Mouse (Mus musculus) embryo, embryonic 10 days (tissue): Measurements from ENCODE around the gene Dnttip1.
"Not testable (repeated sequence)": the region's sequence is repeated elsewhere in the genome, so short reads cannot be mapped to it uniquely, and the experiment has no call there.

Experiments used
- DNase-seq: peaks from one replicate; pipeline ENCODE4 v3.0.0-alpha.2; 2015; ENCODE audit warnings: low spot score

Gene Dnttip1

DNA sequence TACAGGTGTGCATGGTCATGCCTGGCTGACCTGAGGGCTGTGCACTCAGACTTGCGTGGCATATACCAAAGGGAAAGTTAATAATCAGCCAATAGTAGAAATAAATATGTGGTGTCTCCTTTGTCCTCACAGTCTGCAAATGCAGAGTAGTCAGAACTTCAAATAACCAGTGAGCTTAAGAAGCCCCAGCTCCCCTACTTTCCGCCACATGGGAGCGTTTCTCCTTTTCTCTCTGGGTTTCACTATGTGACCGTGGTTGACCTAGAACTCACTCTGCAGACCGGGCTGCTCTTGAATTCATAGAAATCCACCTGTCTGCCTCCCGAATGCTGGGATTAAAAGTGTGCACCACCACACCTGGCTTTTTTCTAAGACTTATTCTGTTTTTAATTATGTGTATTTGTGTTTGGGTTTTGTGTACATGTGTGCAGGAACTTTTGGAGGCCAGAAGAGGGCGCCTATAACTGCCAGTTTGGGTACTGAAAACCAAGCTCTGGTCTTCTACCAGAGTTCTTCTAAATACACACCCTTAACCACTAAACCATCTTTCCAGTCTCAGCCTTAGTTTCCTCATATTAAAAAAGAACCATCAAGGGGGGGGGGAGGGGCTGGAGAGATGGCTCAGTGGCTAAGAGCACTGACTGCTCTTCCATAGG lies 38.3 kb downstream of the Dnttip1 start:
- DNase-seq: no peak

DNA sequence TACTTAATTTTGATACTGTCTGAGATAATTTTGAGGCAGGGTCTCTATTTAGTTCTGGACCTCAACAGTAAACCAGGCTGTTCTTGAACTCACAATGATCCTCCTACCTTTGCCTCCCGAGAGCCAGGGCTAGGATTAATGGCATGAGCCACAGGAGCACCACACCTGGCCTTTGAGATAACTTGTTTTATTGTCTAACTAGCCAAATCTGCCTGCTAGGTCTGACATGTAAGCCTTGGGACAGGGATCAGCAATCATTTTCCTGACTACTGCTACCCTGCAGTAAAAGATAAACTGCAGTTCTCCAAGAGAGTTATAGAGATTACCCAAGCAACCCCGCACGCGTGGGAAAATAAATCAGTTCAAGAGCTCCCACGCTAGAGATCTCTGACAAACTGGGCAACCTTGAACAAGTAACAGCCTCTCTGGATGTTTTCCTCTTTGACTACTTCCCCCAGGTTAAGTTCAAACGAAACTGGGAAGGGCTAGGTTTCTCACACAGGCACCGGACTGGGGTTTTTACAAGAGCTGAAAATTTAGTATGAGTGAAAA lies 39.2 kb downstream of the Dnttip1 start:
- no peak for DNase-seq

DNA sequence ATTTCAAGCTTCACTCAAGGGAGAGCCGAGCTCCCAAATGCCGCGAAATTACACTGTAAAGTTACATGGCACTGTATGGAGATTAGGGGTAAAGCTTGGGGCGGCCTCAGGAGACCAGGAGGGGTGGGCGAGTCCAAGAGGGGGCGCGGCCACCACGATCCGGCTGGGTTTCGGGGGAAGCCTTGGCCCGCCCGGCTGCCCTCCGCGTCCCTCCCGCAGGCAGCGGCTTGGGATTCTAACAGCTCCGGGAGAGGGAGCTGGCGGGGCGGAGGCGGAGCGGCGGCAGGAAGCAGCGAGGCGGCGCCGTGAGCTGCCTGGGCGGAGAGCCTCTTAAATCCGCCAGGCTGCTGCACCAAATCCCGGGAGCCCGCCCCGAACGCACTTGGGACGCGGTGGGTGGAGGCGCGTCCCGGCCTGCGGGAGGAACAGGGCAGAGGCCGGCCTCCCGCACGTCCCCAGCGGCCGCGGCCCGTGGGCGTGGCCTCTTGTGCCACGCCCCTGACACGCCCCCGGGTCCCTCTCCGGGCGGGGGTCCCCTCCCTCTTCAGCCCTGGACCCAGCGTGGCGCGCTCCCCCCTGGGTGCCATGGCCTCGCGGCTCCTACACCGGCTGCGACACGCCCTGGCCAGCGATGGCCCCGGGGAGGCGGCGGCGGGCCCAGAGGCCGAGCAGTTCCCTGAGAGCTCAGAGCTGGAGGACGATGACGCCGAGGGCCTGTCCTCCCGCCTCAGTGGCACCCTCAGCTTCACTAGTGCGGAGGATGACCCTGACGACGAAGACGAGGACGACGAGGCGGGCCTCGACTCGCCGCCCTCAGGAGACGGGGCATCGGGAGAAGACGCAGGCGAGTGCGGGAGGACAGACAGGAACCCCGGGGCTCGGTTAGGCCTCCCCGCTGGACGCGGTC lies 40.0 kb downstream of the Dnttip1 start, which contains the start of gene Snx21:
Gene Snx21 (plus strand): TSS at position 343 of the 907 bp plus-strand sequence.
- peak; percentile 83 for DNase-seq

DNA sequence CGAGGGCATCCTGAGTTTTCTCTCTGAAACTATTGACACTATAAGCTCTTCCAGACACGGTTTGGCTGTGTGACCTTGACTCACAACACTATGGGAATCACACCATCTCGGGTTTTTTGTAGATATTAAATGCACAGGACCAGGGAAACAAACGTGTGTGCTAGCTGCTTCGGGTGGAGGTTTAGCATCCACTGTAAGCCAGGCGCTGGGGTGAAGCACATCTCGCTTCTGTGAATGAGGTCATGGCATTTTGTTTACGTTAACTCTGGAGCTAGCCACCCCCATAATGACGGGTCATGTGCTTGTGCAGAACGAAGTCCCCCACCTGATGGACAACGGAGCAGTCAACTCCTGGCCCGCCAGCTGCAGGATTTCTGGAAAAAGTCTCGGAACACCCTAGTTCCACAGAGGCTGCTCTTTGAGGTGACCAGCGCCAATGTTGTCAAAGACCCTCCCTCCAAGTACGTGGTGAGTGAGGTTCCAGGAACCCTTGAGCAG lies 40.7 kb downstream of the Dnttip1 start:
- peak; percentile 42 for DNase-seq

DNA sequence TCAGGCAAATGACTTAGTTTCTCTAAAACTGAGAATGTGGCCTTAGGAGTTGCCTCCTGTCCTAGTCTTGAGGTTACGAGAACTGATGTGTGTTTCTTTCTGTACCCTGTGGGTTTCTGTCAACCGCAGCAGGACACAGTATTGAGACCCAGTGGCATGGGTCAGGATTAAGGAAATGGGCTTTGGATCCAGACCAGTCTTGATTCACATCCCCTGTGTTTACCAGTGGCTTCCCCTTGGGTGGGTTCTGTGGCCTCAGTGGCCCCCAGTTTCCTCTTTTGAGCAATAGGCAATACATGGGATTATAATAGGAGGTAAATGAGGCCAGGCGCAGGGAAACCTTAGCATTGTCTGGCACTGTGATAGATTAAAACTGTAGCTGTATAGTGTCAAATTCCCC lies 41.2 kb downstream of the Dnttip1 start:
- no peak for DNase-seq

DNA sequence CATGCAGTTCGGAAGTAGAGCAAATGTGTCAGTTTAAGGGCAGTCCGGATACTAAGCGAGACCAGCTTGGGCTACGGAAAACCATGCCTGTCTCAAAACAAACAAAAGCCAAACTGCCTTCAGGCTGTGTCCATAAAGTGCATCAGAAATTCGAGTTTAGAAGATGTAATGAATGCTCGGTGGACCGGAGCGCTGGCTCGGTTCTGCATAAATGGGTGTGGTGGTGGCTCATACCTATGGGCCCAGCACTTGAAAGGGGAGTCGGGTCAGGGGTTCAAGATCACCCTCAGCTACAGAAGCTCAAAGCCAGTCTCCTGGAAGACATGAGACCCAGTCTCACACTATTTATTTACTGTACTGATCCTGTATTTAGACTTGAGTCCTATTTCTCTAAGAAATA lies 42.0 kb downstream of the Dnttip1 start:
- no peak for DNase-seq

DNA sequence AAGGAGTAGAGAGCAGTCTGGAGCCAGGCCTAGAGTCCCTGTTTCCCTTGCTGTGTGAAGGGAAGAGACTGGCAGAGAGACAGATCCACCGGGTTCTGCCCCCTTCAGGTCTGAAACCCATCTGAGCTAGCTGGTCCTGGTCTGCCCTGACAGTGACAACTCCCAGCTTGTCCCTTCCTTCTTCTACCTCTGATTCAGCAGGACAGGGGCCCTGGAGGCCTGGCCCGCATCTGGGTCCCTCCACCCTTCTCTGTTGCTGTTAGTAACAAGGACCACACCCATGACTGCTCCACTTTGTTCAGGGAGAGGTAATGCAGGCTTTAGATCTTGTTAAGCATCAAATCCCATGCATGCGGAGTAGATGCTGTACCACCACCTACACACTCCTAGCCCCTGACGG lies 42.6 kb downstream of the Dnttip1 start:
- DNase-seq: no peak

DNA sequence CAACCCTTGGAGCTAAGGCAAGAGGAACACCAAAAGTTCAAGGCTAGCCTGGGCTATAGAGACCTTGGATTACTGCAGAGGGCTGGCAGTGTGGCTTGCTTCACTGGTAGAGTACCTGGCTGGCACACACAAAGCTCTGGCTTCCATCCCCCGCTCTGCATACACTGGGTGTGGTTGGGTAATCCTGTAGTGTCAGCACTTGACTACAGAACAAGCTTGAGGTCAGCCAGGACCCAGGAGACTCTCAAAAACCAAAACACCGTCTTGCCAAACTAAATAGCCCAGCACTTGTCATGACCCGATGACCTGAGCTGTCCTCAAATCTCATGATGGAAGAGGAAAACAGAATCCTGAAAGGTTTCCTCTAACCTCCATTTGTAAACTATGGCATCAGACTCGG lies 44.7 kb downstream of the Dnttip1 start:
- DNase-seq: no peak

DNA sequence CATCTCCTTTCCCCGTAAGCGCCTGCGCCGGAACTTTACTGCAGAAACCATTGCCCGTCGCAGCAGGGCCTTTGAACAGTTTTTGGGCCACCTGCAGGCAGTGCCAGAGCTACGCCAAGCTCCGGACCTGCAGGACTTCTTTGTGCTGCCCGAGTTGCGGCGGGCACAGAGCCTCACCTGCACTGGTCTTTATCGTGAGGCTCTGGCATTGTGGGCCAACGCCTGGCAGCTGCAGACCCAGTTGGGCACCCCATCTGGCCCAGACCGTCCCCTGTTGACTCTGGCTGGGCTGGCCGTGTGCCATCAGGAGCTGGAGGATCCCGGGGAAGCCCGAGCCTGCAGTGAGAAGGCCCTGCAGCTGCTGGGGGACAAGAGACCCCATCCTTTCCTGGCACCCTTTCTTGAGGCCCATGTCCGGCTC lies 46.1 kb downstream of the Dnttip1 start:
- no peak for DNase-seq

DNA sequence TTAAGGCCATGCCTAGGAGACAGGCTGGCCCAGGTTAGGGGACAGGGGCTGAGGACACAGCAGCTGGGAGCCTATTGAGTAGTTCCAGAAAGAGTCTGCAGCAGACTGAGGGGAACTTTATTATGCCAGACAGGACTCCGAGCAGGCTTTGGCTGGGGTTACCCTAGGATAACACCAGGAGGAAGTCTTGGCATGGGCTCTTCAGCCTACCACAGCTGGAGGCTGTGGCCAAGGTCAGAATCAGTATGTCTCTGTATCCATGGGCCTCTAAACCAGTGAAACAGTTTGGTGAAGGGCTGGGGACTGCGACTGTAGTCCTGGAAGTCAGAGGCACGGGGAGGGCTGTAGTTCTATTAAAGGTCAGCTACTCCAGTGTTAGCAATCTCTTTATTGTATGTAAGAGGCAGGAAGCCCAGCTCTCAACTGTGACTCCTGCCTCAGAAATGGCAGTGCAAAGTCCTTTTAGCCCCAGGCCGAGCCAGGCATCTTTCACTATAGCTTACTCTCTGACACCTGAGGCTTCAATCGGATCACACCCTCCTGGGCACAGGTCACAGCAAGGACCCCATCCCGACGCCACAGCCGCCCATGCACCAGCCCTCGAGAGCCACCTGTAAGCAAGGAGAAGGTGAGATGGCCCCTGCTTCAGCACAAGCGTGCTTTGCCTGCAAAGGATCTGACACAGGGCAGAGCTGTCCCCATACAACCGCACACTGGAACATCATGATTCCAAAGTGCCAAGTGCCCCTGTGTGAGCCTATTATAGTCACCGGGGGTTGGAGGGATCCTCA lies 46.8 kb downstream of the Dnttip1 start:
- DNase-seq: no peak

DNA sequence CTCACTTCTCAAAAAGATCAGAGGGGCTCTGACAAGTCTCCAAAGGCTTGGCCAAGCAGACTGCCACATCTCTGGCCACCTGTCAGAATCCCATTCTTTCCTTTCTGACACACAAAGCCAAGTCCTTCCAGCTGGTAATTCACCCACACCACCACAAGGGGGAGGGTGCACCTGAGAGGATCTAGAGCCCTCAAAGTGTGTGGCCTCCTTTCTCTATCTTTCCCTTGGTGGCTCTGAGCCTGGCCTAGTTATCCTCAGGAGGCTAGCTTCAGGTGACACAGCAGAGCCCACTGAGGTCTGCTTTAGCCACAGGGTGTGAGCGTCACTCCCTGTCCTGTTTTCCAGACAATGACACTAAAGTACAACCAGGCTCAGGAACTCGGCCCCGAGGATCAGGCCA lies 47.5 kb downstream of the Dnttip1 start:
- peak; percentile 77 for DNase-seq

DNA sequence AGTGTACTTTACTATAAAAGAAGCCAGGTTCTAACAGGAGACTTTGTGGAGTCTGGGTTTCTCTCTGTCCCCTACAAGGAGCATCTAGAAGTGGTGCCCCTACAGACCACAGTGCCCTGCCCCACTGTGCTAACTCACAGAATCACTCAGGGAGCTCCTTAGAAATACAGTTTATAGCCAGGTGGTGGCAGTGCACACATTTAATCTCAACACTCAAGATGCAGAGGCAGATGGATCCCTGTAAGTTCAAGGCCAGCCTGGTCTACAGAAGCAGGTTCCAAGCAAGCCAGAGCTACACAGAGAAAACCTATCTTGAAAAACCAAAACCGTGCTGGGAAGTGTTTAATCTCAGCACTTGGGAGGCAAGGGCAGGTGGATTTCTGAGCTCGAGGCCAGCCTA lies 48.0 kb downstream of the Dnttip1 start:
- DNase-seq: peak; percentile 19

DNA sequence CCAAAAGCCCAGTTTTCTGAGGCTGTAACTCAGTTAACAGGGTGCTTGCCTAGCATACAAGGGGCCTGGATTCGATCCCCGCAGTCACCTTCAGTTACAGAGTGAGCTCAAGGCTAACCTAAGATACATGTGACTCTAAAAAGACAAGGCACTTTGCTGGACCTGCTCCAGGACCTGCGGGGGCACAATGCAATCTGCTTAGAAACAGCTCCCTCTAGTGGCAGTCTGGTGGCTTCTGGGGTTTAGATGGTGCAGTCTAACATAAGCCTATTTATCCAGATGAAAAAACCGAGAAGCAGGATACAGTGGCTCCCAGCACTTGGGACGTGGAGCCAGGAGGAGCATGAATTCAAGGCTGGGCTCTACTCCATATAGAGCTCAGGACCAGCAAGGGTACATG lies 48.5 kb downstream of the Dnttip1 start:
- peak; percentile 90 for DNase-seq

DNA sequence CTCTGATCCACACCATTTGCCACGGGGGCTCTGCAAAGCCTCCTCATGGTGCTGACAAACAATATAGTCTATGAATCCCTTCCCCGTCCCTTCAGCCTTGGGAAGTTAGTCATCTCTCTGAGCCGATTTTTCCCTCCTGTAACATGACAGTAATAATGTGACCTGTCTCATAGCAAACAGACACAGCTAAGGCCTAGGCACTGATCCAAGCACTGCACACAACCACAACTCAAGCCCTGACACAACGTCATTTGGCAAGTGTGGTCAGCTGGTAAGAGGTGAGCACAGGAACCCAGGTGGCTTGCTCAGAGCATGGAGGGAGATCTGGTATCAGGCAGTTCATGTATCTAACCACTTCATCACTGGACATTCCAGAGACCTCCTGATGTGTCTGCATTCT lies 50.1 kb downstream of the Dnttip1 start:
- no peak for DNase-seq

DNA sequence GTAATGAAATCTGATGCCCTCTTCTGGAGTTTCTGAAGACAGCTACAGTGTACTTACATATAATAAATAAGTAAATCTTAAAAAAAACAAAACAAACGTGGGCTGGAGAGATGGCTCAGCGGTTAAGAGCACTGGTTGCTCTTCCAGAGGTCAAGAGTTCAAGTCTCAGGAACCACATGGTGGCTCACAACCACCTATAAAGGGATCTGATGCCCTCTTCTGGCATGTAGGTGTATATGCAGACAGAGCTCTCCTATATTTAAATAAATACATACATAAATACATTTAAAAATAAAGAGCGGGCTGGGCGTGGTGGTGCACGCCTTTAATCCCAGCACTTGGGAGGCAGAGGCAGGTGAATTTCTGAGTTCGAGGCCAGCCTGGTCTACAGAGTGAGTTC lies 52.8 kb downstream of the Dnttip1 start:
- DNase-seq: not testable (repeated sequence)

DNA sequence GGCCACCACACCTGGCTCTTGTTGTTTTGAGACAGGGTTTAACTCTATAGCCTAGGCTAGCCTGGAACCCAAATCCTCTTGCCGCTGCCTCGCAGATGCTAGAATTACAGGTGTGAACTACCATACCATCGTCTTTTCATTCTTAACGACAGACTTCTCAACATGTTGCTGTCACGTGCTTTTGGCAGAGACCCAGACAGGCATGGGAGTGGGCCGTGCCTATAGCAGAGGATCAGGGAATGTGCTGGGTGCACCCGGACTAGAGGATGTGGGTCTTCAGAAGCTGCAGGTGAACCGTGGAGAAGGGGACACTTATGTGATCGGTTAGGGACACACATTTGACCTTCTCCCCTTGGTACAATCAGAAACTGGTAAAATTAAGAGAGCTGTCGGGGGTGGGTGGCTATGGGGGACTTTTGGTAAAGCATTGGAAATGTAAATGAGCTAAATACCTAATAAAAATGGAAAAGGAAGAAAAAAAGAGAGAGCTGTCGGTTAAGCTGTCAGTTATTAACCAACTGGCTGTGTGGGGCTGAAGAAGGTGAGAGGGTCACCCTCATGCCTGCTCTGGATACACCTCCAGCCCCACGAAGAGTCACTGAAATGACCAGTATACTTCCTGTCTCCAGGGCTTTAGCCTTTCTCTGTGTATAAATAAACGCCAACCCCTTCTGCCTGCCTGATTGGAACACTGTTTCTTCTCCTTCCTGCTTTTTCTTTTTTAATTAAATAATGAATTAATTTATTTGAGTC lies 54.6 kb downstream of the Dnttip1 start:
- no peak for DNase-seq

DNA sequence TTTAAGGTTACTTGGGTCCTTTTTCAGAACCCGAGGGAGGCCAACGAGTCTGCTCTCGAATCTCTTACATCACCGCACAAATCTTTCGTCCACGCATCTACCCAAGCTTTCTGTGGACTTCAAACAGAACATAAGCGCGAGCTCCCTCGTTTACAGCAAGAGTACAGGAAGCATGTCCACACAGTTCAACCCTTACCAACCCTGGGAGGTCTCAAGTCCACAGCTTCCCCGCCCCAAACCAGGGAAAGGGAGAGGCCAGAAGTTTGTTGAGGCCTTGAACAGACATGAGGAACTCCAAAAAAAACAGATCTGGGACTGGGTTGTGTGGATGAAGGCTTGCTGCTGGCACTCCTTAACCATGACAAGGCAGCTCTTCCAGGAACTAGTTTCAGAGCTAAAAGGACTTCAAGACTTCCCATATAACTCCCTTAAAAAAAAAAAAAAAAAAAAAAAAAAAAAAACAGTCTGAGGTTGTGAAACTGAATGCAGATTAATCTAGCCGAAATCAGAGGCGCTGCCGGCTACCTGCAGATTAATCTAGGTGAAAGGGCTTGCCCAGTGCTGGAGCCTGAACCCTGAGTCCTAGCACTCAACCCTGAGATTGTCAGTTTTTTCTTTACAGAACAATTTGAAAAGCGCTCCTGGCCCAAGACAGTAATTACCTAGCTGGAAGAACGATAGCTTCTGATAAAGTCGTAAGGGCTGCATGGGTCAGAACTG lies 57.6 kb downstream of the Dnttip1 start:
- no peak for DNase-seq

DNA sequence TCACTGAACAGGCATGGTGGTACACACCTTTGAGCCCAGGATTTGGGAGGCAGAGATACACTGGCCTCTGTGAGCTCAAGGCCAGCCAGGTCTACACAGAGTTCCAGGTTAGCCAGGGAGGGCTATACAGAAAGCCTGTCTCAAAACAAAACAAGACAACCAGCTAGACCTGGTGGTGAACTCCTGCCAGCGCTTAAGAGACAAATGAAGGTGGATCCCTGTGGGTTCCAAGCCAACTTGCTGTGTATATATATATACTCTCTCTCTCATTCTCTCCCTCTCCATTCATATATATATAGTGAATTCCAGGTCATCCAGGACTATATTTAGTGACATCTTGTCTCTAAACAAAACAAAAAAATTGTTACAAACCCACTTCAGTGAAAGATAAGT lies 58.1 kb downstream of the Dnttip1 start:
- DNase-seq: no peak

DNA sequence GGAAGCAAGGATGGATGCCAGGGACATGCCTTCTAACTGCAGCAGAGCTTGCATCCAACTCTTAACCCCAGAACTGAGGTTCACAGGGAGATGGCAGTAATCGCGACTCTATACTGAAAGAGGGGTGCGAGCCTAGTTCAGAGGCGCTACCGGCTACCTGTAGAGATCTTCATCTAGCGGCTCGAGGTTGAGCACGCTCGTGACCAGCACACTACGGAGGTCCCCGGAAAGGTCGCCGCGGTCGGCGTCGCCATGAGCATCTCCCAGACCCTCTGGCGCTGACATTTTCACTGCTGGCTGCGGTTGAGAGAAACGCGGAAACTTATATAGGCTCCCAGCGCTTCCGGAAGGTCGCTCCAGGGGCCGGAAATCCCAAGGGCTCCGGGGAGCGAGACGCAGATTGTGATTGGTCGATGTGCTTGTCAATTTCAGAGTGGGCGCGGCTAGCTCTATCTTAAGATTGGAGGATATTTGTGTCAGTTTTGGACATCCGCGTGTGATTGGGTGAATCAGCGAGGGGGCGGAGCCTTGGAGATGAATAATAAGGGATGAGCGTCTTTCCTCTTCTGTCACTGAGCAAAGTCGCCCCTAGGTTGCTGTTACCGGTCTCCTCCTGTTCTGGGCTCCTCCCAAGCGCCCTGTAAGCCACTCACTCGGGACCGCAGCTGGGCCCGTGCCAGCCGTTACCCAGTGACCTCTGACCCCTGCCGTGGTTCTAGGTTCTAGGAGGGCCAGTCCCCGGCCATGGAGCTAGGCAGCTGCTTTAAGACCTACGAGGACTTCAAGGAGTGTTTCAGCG lies 58.9 kb downstream of the Dnttip1 start, which contains the start of the genes Acot8 and Zswim3:
Gene Acot8 (minus strand): TSS at position 350 of the 799 bp plus-strand sequence.
Gene Zswim3 (plus strand): TSS at position 566 of the 799 bp plus-strand sequence.
- DNase-seq: peak; percentile 99

DNA sequence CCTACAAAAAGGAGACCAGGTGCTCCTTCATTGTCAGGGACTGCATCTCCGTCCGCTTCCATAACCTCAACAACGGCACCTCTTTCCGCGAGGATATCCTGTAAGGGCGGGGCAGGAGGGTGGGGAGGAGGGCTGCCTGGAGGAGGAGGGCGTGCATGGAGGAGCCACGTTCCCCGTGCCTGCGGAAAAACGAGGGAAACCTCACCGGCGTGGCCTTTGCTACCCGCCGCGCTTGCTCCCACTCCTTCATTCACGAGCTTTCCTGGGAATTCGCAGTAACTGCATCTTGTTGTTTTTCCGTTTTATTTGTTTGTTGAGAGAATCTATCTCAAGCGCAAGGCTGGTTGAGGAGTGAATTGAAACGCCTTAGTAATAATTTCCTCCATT lies 59.5 kb downstream of the Dnttip1 start:
- DNase-seq: no peak
